Mouse (Mus musculus): ENCODE results near the gene Ephb1. TPM values are rescaled to one million over a fixed set of nuclear protein-coding genes. Genes with fewer than 3 reads are reported as not detected.
A peak's percentile ranks its signal among the peaks of the same experiment; 100 is the strongest.

Gene Ephb1
- polyA plus RNA-seq, 1 experiment, result 2.7 TPM

GRCm38 (mm10) chr9:102306645-102307415 lies 47.7 kb downstream of the Ephb1 start:
- no peaks in the 10 kb centered on the region for H3K27me3 ChIP-seq (replicated peaks; ENCODE audit: control insufficient read depth, insufficient read depth, low read length)
- no peaks in the 10 kb centered on the region for H3K36me3 ChIP-seq (ENCODE audit: control insufficient read depth, insufficient read depth, low read length)
- H3K27ac ChIP-seq (ENCODE audit: insufficient read depth, low read depth, low read length), result peak overlapping the region; percentile 72
- 84% methylated on average over 1 of the region's 1 CpGs for WGBS
- no peak overlapping the region for H3K4me3 ChIP-seq (ENCODE audit: insufficient read depth, low read depth, low read length)
- TF ChIP-seq POLR2A (IDR thresholded peaks at IDR 0.05; ENCODE audit: low read depth, low read length) (no peak), CTCF (conservative IDR thresholded peaks at IDR 0.05; ENCODE audit: insufficient read depth, insufficient read length, low read depth, low read length) (no peak)
- H3K4me1 ChIP-seq (ENCODE audit: control insufficient read depth, insufficient read depth, low read length), result no peaks in the 10 kb centered on the region
- DNase-seq, result peak; percentile 84

- Histone ChIP-seq H3K27ac (ENCODE audit: insufficient read depth, low read depth, low read length) (no peak overlapping the region), H3K4me1 (ENCODE audit: control insufficient read depth, insufficient read depth, low read length) (no peaks in the 10 kb centered on the region), H3K36me3 (ENCODE audit: control insufficient read depth, insufficient read depth, low read length) (no peaks in the 10 kb centered on the region), H3K4me3 (ENCODE audit: insufficient read depth, low read depth, low read length) (no peak overlapping the region), H3K27me3 (replicated peaks; ENCODE audit: control insufficient read depth, insufficient read depth, low read length) (no peaks in the 10 kb centered on the region)
- 85% methylated on average over 7 of the region's 7 CpGs for WGBS
- no peak for DNase-seq
- TF ChIP-seq POLR2A (IDR thresholded peaks at IDR 0.05; ENCODE audit: low read depth, low read length) (no peak), CTCF (conservative IDR thresholded peaks at IDR 0.05; ENCODE audit: insufficient read depth, insufficient read length, low read depth, low read length) (no peak)
Measured at GRCm38 (mm10) chr9:102305432-102306100, 48.9 kb downstream of the Ephb1 start.

- Histone ChIP-seq H3K27ac (ENCODE audit: insufficient read depth, low read depth, low read length) (no peak overlapping the region), H3K36me3 (ENCODE audit: control insufficient read depth, insufficient read depth, low read length) (no peaks in the 10 kb centered on the region), H3K27me3 (replicated peaks; ENCODE audit: control insufficient read depth, insufficient read depth, low read length) (no peaks in the 10 kb centered on the region), H3K4me1 (ENCODE audit: control insufficient read depth, insufficient read depth, low read length) (no peaks in the 10 kb centered on the region), H3K4me3 (ENCODE audit: insufficient read depth, low read depth, low read length) (no peak overlapping the region)
- no peak for TF ChIP-seq CTCF (conservative IDR thresholded peaks at IDR 0.05; ENCODE audit: insufficient read depth, insufficient read length, low read depth, low read length)
- no peak for TF ChIP-seq POLR2A (IDR thresholded peaks at IDR 0.05; ENCODE audit: low read depth, low read length)
- DNase-seq, result no peak
- 57% methylated on average over 3 of the region's 3 CpGs for WGBS
Measured at GRCm38 (mm10) chr9:102304796-102305195, 49.7 kb downstream of the Ephb1 start.

- no peak for TF ChIP-seq POLR2A (IDR thresholded peaks at IDR 0.05; ENCODE audit: low read depth, low read length)
- TF ChIP-seq CTCF (conservative IDR thresholded peaks at IDR 0.05; ENCODE audit: insufficient read depth, insufficient read length, low read depth, low read length), result no peak
- Histone ChIP-seq H3K27me3 (replicated peaks; ENCODE audit: control insufficient read depth, insufficient read depth, low read length) (no peaks in the 10 kb centered on the region), H3K36me3 (ENCODE audit: control insufficient read depth, insufficient read depth, low read length) (no peaks in the 10 kb centered on the region), H3K4me1 (ENCODE audit: control insufficient read depth, insufficient read depth, low read length) (no peaks in the 10 kb centered on the region), H3K27ac (ENCODE audit: insufficient read depth, low read depth, low read length) (no peak overlapping the region), H3K4me3 (ENCODE audit: insufficient read depth, low read depth, low read length) (no peak overlapping the region)
- no peak for DNase-seq
- WGBS, result 55% methylated on average over 13 of the region's 13 CpGs
Measured at GRCm38 (mm10) chr9:102303882-102304281, 50.6 kb downstream of the Ephb1 start.

GRCm38 (mm10) chr9:102300985-102301384 lies 53.5 kb downstream of the Ephb1 start:
- no peak for DNase-seq
- no peak for TF ChIP-seq CTCF (conservative IDR thresholded peaks at IDR 0.05; ENCODE audit: insufficient read depth, insufficient read length, low read depth, low read length)
- no peak for TF ChIP-seq POLR2A (IDR thresholded peaks at IDR 0.05; ENCODE audit: low read depth, low read length)
- H3K27me3 ChIP-seq (replicated peaks; ENCODE audit: control insufficient read depth, insufficient read depth, low read length), result no peaks in the 10 kb centered on the region
- no peak overlapping the region for H3K4me3 ChIP-seq (ENCODE audit: insufficient read depth, low read depth, low read length)
- no peak overlapping the region for H3K27ac ChIP-seq (ENCODE audit: insufficient read depth, low read depth, low read length)
- H3K4me1 ChIP-seq (ENCODE audit: control insufficient read depth, insufficient read depth, low read length), result no peaks in the 10 kb centered on the region
- H3K36me3 ChIP-seq (ENCODE audit: control insufficient read depth, insufficient read depth, low read length), result no peaks in the 10 kb centered on the region
- 81% methylated on average over 4 of the region's 4 CpGs for WGBS

- Histone ChIP-seq H3K4me3 (ENCODE audit: insufficient read depth, low read depth, low read length) (no peak overlapping the region), H3K4me1 (ENCODE audit: control insufficient read depth, insufficient read depth, low read length) (no peaks in the 10 kb centered on the region), H3K27me3 (replicated peaks; ENCODE audit: control insufficient read depth, insufficient read depth, low read length) (no peaks in the 10 kb centered on the region), H3K36me3 (ENCODE audit: control insufficient read depth, insufficient read depth, low read length) (no peaks in the 10 kb centered on the region), H3K27ac (ENCODE audit: insufficient read depth, low read depth, low read length) (no peak overlapping the region)
- no peak for DNase-seq
- WGBS, result 75% methylated on average over 8 of the region's 8 CpGs
- TF ChIP-seq CTCF (conservative IDR thresholded peaks at IDR 0.05; ENCODE audit: insufficient read depth, insufficient read length, low read depth, low read length) (no peak), POLR2A (IDR thresholded peaks at IDR 0.05; ENCODE audit: low read depth, low read length) (no peak)
Measured at GRCm38 (mm10) chr9:102298741-102299140, 55.8 kb downstream of the Ephb1 start.

- Histone ChIP-seq H3K4me3 (ENCODE audit: insufficient read depth, low read depth, low read length) (no peak overlapping the region), H3K27me3 (replicated peaks; ENCODE audit: control insufficient read depth, insufficient read depth, low read length) (no peaks in the 10 kb centered on the region), H3K36me3 (ENCODE audit: control insufficient read depth, insufficient read depth, low read length) (no peaks in the 10 kb centered on the region), H3K4me1 (ENCODE audit: control insufficient read depth, insufficient read depth, low read length) (no peaks in the 10 kb centered on the region), H3K27ac (ENCODE audit: insufficient read depth, low read depth, low read length) (no peak overlapping the region)
- DNase-seq, result no peak
- TF ChIP-seq CTCF (conservative IDR thresholded peaks at IDR 0.05; ENCODE audit: insufficient read depth, insufficient read length, low read depth, low read length), result no peak
- TF ChIP-seq POLR2A (IDR thresholded peaks at IDR 0.05; ENCODE audit: low read depth, low read length), result no peak
- 81% methylated on average over 5 of the region's 5 CpGs for WGBS
Measured at GRCm38 (mm10) chr9:102297986-102298385, 56.5 kb downstream of the Ephb1 start.
